Mouse (Mus musculus) lung, postnatal 0 days (tissue): ENCODE measurements around the gene Slc22a20.

Source experiments
- CTCF ChIP-seq: IDR thresholded peaks from 2 replicates; pipeline ENCODE4 v1.5.1; 2016; ENCODE audit warnings: antibody characterized with exemption, mild to moderate bottlenecking
- EP300 ChIP-seq: IDR thresholded peaks from 2 replicates; pipeline ENCODE4 v1.6.1; 2016; ENCODE audit warnings: antibody characterized with exemption, mild to moderate bottlenecking, control low read depth

DNA sequence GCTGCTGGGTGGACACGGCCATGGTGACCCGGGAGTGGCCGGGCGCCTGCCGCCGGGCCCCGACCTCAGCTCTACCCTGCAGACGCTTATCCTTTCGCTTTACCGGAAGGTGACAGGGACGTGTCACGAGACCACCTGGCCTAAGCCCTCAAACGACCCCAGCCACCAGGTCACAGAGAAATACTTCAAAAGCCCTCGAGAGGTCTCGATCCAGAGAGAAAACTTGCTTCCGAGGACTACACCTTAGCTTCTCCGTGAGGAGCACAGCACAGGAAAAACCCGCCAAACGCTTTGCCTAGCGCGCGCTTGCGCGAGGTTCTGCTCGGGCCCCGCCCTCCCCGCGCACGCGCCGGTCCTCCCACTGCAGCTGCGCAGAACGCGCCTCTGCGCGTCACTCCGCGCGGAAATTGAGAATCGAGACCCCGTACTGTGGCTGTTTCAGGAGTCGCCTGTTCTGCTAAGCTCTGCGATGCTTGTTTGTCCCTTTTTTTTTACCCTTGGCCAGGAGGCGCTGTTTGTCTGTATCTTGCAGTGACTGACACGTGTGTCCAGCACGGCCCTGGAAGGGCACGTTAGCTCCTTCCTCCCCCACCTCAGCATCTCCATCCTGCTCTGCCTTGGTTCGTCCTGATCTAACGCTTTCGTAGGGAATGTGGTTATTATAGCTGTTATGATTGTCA is 21.9 kb downstream of the Slc22a20 start, which contains the start of gene Pola2:
- TF ChIP-seq EP300: no peak
- TF ChIP-seq CTCF: peak; percentile 36
